In genomic region chr7:98488398-98489130, GRCm38 (mm10) we compare ENCODE assay signal across 9 mouse cellular contexts. TPM values are rescaled to one million over a fixed set of nuclear protein-coding genes. Genes with fewer than 3 reads are reported as not detected.
A peak's percentile ranks its signal among the peaks of the same experiment; 100 is the strongest.
DNase-seq lines count a peak whose midpoint lies in the region; ATAC-seq and TF ChIP-seq lines count a peak whose summit lies in the region.
"Had no signal": no experiment of that assay in that cellular context is flagged by ENCODE, and none has a peak within 500 bp of the region (broad histone marks: within the 10 kb centered on the region; RNA-seq: fewer than 3 reads in every experiment).

No protein-coding gene starts in this region.

- no peaks in the 10 kb centered on the region for H3K9me3 ChIP-seq in hindbrain, embryonic 13.5 days
- H3K9me3 ChIP-seq in hindbrain, embryonic 11.5 days (ENCODE audit: control insufficient read depth, low read length) = no peaks in the 10 kb centered on the region
- H3K9me3 ChIP-seq in intestine, embryonic 15.5 days = no peaks in the 10 kb centered on the region

- H3K36me3 ChIP-seq in hindbrain, embryonic 13.5 days = no peaks in the 10 kb centered on the region
- H3K36me3 ChIP-seq in hindbrain, embryonic 11.5 days (ENCODE audit: control insufficient read depth, insufficient read depth, low read length) = no peaks in the 10 kb centered on the region
- no peaks in the 10 kb centered on the region for H3K36me3 ChIP-seq in intestine, embryonic 15.5 days
- H3K36me3 ChIP-seq in small intestine, adult 2 months (ENCODE audit: control insufficient read depth, insufficient read depth, low read length) = no peaks in the 10 kb centered on the region

- H3K9ac ChIP-seq in hindbrain, embryonic 13.5 days = no peak overlapping the region; the same call in 1 of the 2 replicates
- no peak overlapping the region for H3K9ac ChIP-seq in hindbrain, embryonic 11.5 days (ENCODE audit: low read depth, low read length)
- H3K9ac ChIP-seq in intestine, embryonic 15.5 days = no peak overlapping the region; the same call in 1 of the 2 replicates

- H3K4me3 ChIP-seq in hindbrain, embryonic 13.5 days = no peak overlapping the region
- H3K4me3 ChIP-seq in hindbrain, embryonic 11.5 days (ENCODE audit: low read depth, low read length) = no peak overlapping the region
- H3K4me3 ChIP-seq in intestine, embryonic 15.5 days (replicated peaks) = no peak overlapping the region
- H3K4me3 ChIP-seq in small intestine, adult 2 months (ENCODE audit: low read depth, low read length) = no peak overlapping the region

- no peak for TF ChIP-seq CTCF in small intestine, adult 2 months (IDR thresholded peaks at IDR 0.05; ENCODE audit: extremely low read depth, insufficient read length, insufficient replicate concordance, low read depth, low read length)

- no peak for TF ChIP-seq POLR2A in small intestine, adult 2 months (IDR thresholded peaks at IDR 0.05; ENCODE audit: low read depth, low read length)

- peaks cover 21% of the 10 kb centered on the region for H3K4me1 ChIP-seq in hindbrain, embryonic 13.5 days (replicated peaks)
- 0 out of 2 replicates have a peak, but pooled peaks cover 2% of the 10 kb centered on the region for H3K4me1 ChIP-seq in hindbrain, embryonic 11.5 days (replicated peaks; ENCODE audit: control insufficient read depth, insufficient read depth, low read length)
- peaks cover 35% of the 10 kb centered on the region for H3K4me1 ChIP-seq in intestine, embryonic 15.5 days (replicated peaks)
- peaks cover 5% of the 10 kb centered on the region for H3K4me1 ChIP-seq in small intestine, adult 2 months (ENCODE audit: control insufficient read depth, insufficient read depth, insufficient read length, low read length)

- DNase-seq in hindbrain, embryonic 11.5 days (ENCODE audit: low spot score) = no peak
- peak; percentile 57 for DNase-seq in T-cell, adult 2 months (ENCODE audit: low spot score)
- DNase-seq in urinary bladder, postnatal 10 days (ENCODE audit: low spot score) = no peak
- no peak for DNase-seq in MN1 (ENCODE audit: low spot score)
- no peak for DNase-seq in layer of hippocampus, postnatal 36 days
- DNase-seq: embryo, embryonic 11 days had no signal

- 88% methylated on average over 13 of the region's 13 CpGs for WGBS in hindbrain, embryonic 13.5 days
- 87% methylated on average over 13 of the region's 13 CpGs for WGBS in hindbrain, embryonic 11.5 days
- WGBS in intestine, embryonic 15.5 days = 89% methylated on average over 13 of the region's 13 CpGs
- WGBS in small intestine, adult 2 months = 81% methylated on average over 13 of the region's 13 CpGs

- ATAC-seq in hindbrain, embryonic 13.5 days (ENCODE audit: low FRiP score) = 0 out of 2 replicates have a peak, but pooled peaks have one; percentile 1
- no peak for ATAC-seq in hindbrain, embryonic 11.5 days (ENCODE audit: low FRiP score)
- no peak for ATAC-seq in intestine, embryonic 15.5 days

- H3K27me3 ChIP-seq in hindbrain, embryonic 13.5 days = peaks cover 24% of the 10 kb centered on the region
- peaks cover 2% of the 10 kb centered on the region; the same call in 1 of the 2 replicates for H3K27me3 ChIP-seq in hindbrain, embryonic 11.5 days (ENCODE audit: control insufficient read depth, insufficient read depth, low read length)
- H3K27me3 ChIP-seq in intestine, embryonic 15.5 days (replicated peaks) = no peaks in the 10 kb centered on the region
- H3K27me3 ChIP-seq in small intestine, adult 2 months (ENCODE audit: control insufficient read depth, insufficient read depth, low read length) = peaks cover 11% of the 10 kb centered on the region

- H3K27ac ChIP-seq in hindbrain, embryonic 13.5 days = no peak overlapping the region
- no peak overlapping the region for H3K27ac ChIP-seq in hindbrain, embryonic 11.5 days (ENCODE audit: low read depth, low read length)
- no peak overlapping the region for H3K27ac ChIP-seq in intestine, embryonic 15.5 days
- 0 out of 2 replicates have a peak overlapping the region, but pooled peaks have one; percentile 1 for H3K27ac ChIP-seq in small intestine, adult 2 months (ENCODE audit: insufficient read depth, low read depth, low read length)

- H3K4me2 ChIP-seq in hindbrain, embryonic 13.5 days = no peak overlapping the region
- H3K4me2 ChIP-seq in hindbrain, embryonic 11.5 days (replicated peaks; ENCODE audit: low read depth, low read length) = no peak overlapping the region
- H3K4me2 ChIP-seq in intestine, embryonic 15.5 days (replicated peaks) = peak overlapping the region; percentile 92; the same call in 1 of the 2 replicates

RNA-seq across cellular contexts. Expression of gene Lrrc32, which starts 0.5 kb away (rescaled TPM):
- polyA plus RNA-seq in hindbrain, embryonic 13.5 days (2015; fragmentation: Nextera tagmentation; extraction: Ambion mirVana) = 3.1 and 3.9 TPM in 2 replicates
- 3.1 and 3.3 TPM in 2 replicates for polyA plus RNA-seq in hindbrain, embryonic 11.5 days (2014; fragmentation: Nextera tagmentation; extraction: Ambion mirVana)
- polyA plus RNA-seq in intestine, embryonic 15.5 days (2015; fragmentation: Nextera tagmentation; extraction: Ambion mirVana) = 12.4 and 12.5 TPM in 2 replicates
- polyA plus RNA-seq in small intestine, adult 2 months (2012; rRNA removed) = 10.5 and 17.7 TPM in 2 replicates
- total RNA-seq in layer of hippocampus, postnatal 36 days (2021) = 1 to 10 TPM; 1.6 to 1.8 TPM

RNA-seq across cellular contexts. Expression of gene Gucy2d, which starts 48.3 kb away (rescaled TPM):
- 0.10 TPM in 1 of 2 replicates, not detected in the other for polyA plus RNA-seq in hindbrain, embryonic 13.5 days (2015; fragmentation: Nextera tagmentation; extraction: Ambion mirVana)
- not detected in 2 replicates for polyA plus RNA-seq in hindbrain, embryonic 11.5 days (2014; fragmentation: Nextera tagmentation; extraction: Ambion mirVana)
- 0.68 and 1.2 TPM in 2 replicates for polyA plus RNA-seq in intestine, embryonic 15.5 days (2015; fragmentation: Nextera tagmentation; extraction: Ambion mirVana)
- polyA plus RNA-seq in small intestine, adult 2 months (2012; rRNA removed) = not detected in 2 replicates
- total RNA-seq in layer of hippocampus, postnatal 36 days (2021) = not detected
